Mouse (Mus musculus): ENCODE data around the gene Pgap1. TPM values are rescaled to one million over a fixed set of nuclear protein-coding genes. Genes with fewer than 3 reads are reported as not detected.

Gene Pgap1
- polyA plus RNA-seq (2012; rRNA removed): 0.68 and 1.2 TPM in 2 replicates

GRCm38 (mm10) chr1:54557301-54558229 is at the start of gene Pgap1:
Gene Pgap1, minus strand, starts transcription at chr1:54557684.

GRCm38 (mm10) chr1:54438340-54439079 is 119.0 kb downstream of the Pgap1 start, which contains the start of gene Gtf3c3:
Gene Gtf3c3, minus strand, starts transcription at chr1:54438971.

Other genes with a start within 250 kb of the Pgap1 start
- 0.39 and 0.60 TPM in 2 replicates for gene Gtf3c3, start 118.7 kb downstream of the Pgap1 start, polyA plus RNA-seq (2012; rRNA removed)

Measured in stomach, adult 2 months (tissue).